Mouse (Mus musculus) ES-Bruce4 (cell line): ENCODE results near the gene 2510009E07Rik.

Experiments
- CTCF ChIP-seq: IDR thresholded peaks from one replicate; pipeline ENCODE4 v1.8.1; 2011; ENCODE audit warnings: low read depth, low read length
- EP300 ChIP-seq: IDR thresholded peaks from 2 replicates; pipeline ENCODE4 v1.6.1; 2011; ENCODE audit warnings: low read depth, low read length; ENCODE audit not compliant: insufficient read depth
- POLR2A ChIP-seq: IDR thresholded peaks from one replicate; pipeline ENCODE4 v1.8.1; 2011; ENCODE audit warnings: low read length; ENCODE audit not compliant: insufficient read depth

DNA sequence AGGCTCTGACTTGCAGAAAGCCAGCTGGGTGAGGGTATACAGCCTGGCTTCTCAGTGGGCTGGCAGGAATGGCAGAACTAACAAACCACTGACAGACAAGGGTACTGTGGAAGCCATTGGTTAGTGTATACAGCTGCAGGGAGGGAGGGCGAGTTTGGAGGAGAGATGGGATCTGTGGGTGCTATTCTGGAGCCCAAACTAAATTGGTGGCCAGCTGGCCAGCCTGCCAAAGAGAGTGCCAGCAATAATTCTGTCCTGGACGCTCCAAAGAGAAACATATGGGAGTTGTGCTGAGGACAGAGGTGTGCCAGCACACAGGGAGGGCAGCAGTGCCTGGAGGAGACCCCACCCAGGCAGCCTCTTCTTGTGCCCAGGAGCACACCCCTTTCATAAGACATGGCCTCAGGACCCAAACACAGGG, 50.8 kb downstream of the 2510009E07Rik start:
- TF ChIP-seq EP300 = no peak
- no peak for TF ChIP-seq CTCF
- no peak for TF ChIP-seq POLR2A
